Mouse (Mus musculus) intestine, embryonic 14.5 days (tissue): ENCODE measurements around the gene Tmem86b. TPM values are rescaled to one million over a fixed set of nuclear protein-coding genes. Genes with fewer than 3 reads are reported as not detected.

Source experiments
- ATAC-seq: fragments of 200-750 bp; cut with Nextera tagmentation; replicated peaks from 2 replicates; pipeline ENCODE4 v1.8.0; 2017; ENCODE audit warnings: low read depth, moderate number of reproducible peaks, moderate TSS enrichment, moderate library complexity; ENCODE audit not compliant: low FRiP score, low TSS enrichment
- DNase-seq: peaks from one replicate; pipeline ENCODE4 v3.0.0-alpha.2; 2018; ENCODE audit warnings: low spot score
- H3K27ac ChIP-seq: fragments of 300-500 bp; sonication (generic); 2 replicates; pipeline ENCODE4 v1.5.1; 2014; ENCODE audit warnings: low read depth, mild to moderate bottlenecking, control low read depth
- H3K27me3 ChIP-seq: fragments of 300-500 bp; sonication (generic); replicated peaks from 2 replicates; pipeline ENCODE4 v1.6.1; 2014; ENCODE audit warnings: low read length, control low read depth; ENCODE audit not compliant: control insufficient read depth, insufficient read depth
- H3K36me3 ChIP-seq: fragments of 300-500 bp; sonication (generic); 2 replicates; pipeline ENCODE4 v1.6.1; 2014; ENCODE audit warnings: low read length, control low read depth; ENCODE audit not compliant: control insufficient read depth, insufficient read depth
- H3K4me1 ChIP-seq: fragments of 300-500 bp; sonication (generic); replicated peaks from 2 replicates; pipeline ENCODE4 v1.6.1; 2014; ENCODE audit warnings: low read length, control low read depth, mixed read lengths; ENCODE audit not compliant: control insufficient read depth, insufficient read depth
- H3K4me2 ChIP-seq: fragments of 300-500 bp; sonication (generic); 2 replicates; pipeline ENCODE4 v1.6.1; 2014; ENCODE audit warnings: low read length
- H3K4me3 ChIP-seq: fragments of 300-500 bp; sonication (generic); 2 replicates; pipeline ENCODE4 v1.5.1; 2014; ENCODE audit warnings: low read depth, low read length, control low read depth, mixed read lengths
- H3K9ac ChIP-seq: fragments of 300-500 bp; sonication (generic); 2 replicates; pipeline ENCODE4 v1.6.1; 2014; ENCODE audit warnings: mild to moderate bottlenecking, low read length
- H3K9me3 ChIP-seq: fragments of 300-500 bp; sonication (generic); 2 replicates; pipeline ENCODE4 v1.6.1; 2016; ENCODE audit warnings: low read length, control low read depth; ENCODE audit not compliant: control insufficient read depth
- WGBS: fragments of 180-500 bp; shearing (Covaris S2); extraction: QIAGEN DNeasy Blood & Tissue Kit; methylation state at CpG from one replicate; pipeline ENCODE4 v1.1.7; 2014; 5-methylcytosine and 5-hydroxymethylcytosine counted together
- polyA plus RNA-seq: library from polyadenylated mRNA; unstranded; fragments of >200 nt; fragmentation: Nextera tagmentation; extraction: Ambion mirVana; gene quantifications from 2 replicates; pipeline ENCODE4 v1.2.1, GENCODE M21; 2014

The Tmem86b gene
- polyA plus RNA-seq, 1 experiment from 2014 or later: 2.5 TPM

- Histone ChIP-seq H3K36me3 (no peaks in the 10 kb centered on the region), H3K9me3 (no peaks in the 10 kb centered on the region), H3K4me2 (no peak overlapping the region), H3K9ac (no peak overlapping the region), H3K4me1 (no peaks in the 10 kb centered on the region), H3K27me3 (no peaks in the 10 kb centered on the region), H3K27ac (no peak overlapping the region), H3K4me3 (no peak overlapping the region)
- WGBS: 29% methylated on average over 1 of the region's 1 CpGs
- DNase-seq: peak; percentile 87
- no peak for ATAC-seq
Observed at GRCm38 (mm10) chr7:4619979-4620378, 11.2 kb downstream of the Tmem86b start.

GRCm38 (mm10) chr7:4613740-4614403 lies 17.4 kb downstream of the Tmem86b start:
- DNase-seq (no peak), ATAC-seq (no peak)
- H3K9ac ChIP-seq: no peak overlapping the region
- no peak overlapping the region for H3K4me3 ChIP-seq
- 77% methylated on average over 14 of the region's 14 CpGs for WGBS
- no peaks in the 10 kb centered on the region for H3K9me3 ChIP-seq
- H3K36me3 ChIP-seq: no peaks in the 10 kb centered on the region
- no peak overlapping the region for H3K4me2 ChIP-seq
- no peak overlapping the region for H3K27ac ChIP-seq
- no peaks in the 10 kb centered on the region for H3K4me1 ChIP-seq
- no peaks in the 10 kb centered on the region for H3K27me3 ChIP-seq

GRCm38 (mm10) chr7:4612956-4613355 lies 18.3 kb downstream of the Tmem86b start:
- 75% methylated on average over 1 of the region's 1 CpGs for WGBS
- DNase-seq: no peak
- no peaks in the 10 kb centered on the region for H3K9me3 ChIP-seq
- H3K4me3 ChIP-seq: no peak overlapping the region
- no peaks in the 10 kb centered on the region for H3K27me3 ChIP-seq
- H3K9ac ChIP-seq: no peak overlapping the region
- no peaks in the 10 kb centered on the region for H3K36me3 ChIP-seq
- no peaks in the 10 kb centered on the region for H3K4me1 ChIP-seq
- H3K27ac ChIP-seq: no peak overlapping the region
- H3K4me2 ChIP-seq: no peak overlapping the region
- ATAC-seq: no peak

DNA sequence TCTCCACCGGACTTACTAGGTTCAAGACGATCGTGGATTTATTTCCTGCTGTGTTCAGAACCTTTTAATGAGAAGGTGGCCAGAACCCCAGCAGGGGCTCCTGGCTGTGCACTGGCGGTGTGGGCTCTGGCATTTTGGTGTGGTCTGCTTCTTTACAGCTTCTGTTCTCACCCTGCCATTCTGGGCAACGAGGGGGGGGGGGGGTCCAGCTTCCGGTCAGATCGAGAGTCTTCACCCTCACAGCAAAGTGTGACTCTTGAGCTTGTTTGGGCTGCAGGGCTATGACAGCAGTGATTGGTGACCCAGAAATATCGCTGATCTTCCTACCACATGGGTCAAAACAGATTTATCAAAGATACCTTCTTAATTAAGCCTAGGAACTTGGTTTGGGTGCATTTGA lies 18.8 kb downstream of the Tmem86b start:
- Histone ChIP-seq H3K36me3 (no peaks in the 10 kb centered on the region), H3K27ac (no peak overlapping the region), H3K9me3 (no peaks in the 10 kb centered on the region), H3K4me3 (no peak overlapping the region), H3K9ac (no peak overlapping the region), H3K4me1 (no peaks in the 10 kb centered on the region), H3K27me3 (no peaks in the 10 kb centered on the region), H3K4me2 (no peak overlapping the region)
- 66% methylated on average over 8 of the region's 8 CpGs for WGBS
- DNase-seq (no peak), ATAC-seq (no peak)

DNA sequence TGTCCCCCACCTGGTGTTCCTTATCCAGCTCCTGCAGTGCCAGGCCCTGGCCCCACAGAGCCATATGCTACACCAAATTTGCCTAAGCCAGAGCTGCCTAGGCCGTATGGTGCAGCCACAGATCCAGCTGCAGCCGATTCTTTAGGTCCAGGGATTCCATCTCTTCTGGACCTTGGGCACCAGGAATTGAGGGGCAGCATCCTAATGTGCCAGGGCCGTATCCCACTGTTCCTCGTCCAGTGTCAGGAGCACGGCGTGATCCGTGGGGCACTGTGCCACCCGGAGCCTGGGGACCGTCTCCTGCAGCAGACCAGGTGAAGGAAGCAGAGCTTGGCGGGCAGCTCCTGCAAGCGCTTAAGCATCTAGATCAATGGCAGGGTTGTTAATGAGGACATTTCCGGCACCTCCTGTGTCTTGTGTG lies 19.3 kb downstream of the Tmem86b start:
- WGBS: 84% methylated on average over 12 of the region's 12 CpGs
- Histone ChIP-seq H3K4me2 (no peak overlapping the region), H3K4me1 (no peaks in the 10 kb centered on the region), H3K9me3 (no peaks in the 10 kb centered on the region), H3K9ac (no peak overlapping the region), H3K27ac (no peak overlapping the region), H3K36me3 (no peaks in the 10 kb centered on the region), H3K4me3 (no peak overlapping the region), H3K27me3 (no peaks in the 10 kb centered on the region)
- no peak for ATAC-seq
- DNase-seq: no peak

GRCm38 (mm10) chr7:4611511-4611910 lies 19.7 kb downstream of the Tmem86b start:
- H3K9ac ChIP-seq: no peak overlapping the region
- WGBS: 87% methylated on average over 12 of the region's 12 CpGs
- no peaks in the 10 kb centered on the region for H3K27me3 ChIP-seq
- no peak overlapping the region for H3K4me3 ChIP-seq
- H3K36me3 ChIP-seq: no peaks in the 10 kb centered on the region
- H3K9me3 ChIP-seq: no peaks in the 10 kb centered on the region
- DNase-seq (no peak), ATAC-seq (no peak)
- H3K4me1 ChIP-seq: no peaks in the 10 kb centered on the region
- H3K27ac ChIP-seq: no peak overlapping the region
- no peak overlapping the region for H3K4me2 ChIP-seq

- H3K4me3 ChIP-seq: no peak overlapping the region
- no peaks in the 10 kb centered on the region for H3K27me3 ChIP-seq
- no peaks in the 10 kb centered on the region for H3K9me3 ChIP-seq
- ATAC-seq: 0 out of 2 replicates have a peak, but pooled peaks have one; percentile 32
- DNase-seq: no peak
- WGBS: 57% methylated on average over 5 of the region's 5 CpGs
- no peak overlapping the region for H3K9ac ChIP-seq
- H3K4me2 ChIP-seq: no peak overlapping the region
- H3K36me3 ChIP-seq: no peaks in the 10 kb centered on the region
- H3K4me1 ChIP-seq: no peaks in the 10 kb centered on the region
- no peak overlapping the region for H3K27ac ChIP-seq
Observed at GRCm38 (mm10) chr7:4608002-4608401, 23.2 kb downstream of the Tmem86b start.

DNA sequence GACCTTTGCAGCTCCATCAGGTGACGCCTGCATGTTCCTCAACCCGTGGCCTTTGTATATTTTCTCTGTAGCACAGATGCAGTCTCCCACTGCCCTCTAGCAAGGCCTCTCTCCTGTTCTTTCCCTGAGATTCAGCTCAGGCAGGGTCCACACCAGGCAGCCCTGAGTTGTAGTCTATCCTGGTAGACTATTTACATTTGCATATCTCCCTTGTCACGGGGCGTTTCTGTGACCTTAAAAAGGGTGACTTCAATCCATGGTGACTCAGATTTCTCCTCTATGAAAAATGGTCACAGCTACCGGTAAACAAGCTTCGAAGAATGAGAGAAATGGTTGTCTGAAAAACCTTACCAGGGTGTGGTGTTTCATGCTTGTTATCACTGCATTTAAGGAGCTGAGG lies 27.3 kb downstream of the Tmem86b start, which contains the start of gene Ptprh:
Ptprh (minus strand) TSS at position 169 of the 400 bp plus-strand sequence.
- H3K4me2 ChIP-seq: no peak within 1 kb of the TSS
- no peak within 1 kb of the TSS for H3K9ac ChIP-seq
- H3K9me3 ChIP-seq: no peaks in the 10 kb centered on the region
- 70% methylated on average over 6 of the region's 6 CpGs for WGBS
- H3K27ac ChIP-seq: no peak within 1 kb of the TSS
- no peak within 1 kb of the TSS for H3K4me3 ChIP-seq
- no peaks in the 10 kb centered on the region for H3K36me3 ChIP-seq
- no peak for DNase-seq
- no peaks in the 10 kb centered on the region for H3K4me1 ChIP-seq
- no peaks in the 10 kb centered on the region for H3K27me3 ChIP-seq
- no peak for ATAC-seq

DNA sequence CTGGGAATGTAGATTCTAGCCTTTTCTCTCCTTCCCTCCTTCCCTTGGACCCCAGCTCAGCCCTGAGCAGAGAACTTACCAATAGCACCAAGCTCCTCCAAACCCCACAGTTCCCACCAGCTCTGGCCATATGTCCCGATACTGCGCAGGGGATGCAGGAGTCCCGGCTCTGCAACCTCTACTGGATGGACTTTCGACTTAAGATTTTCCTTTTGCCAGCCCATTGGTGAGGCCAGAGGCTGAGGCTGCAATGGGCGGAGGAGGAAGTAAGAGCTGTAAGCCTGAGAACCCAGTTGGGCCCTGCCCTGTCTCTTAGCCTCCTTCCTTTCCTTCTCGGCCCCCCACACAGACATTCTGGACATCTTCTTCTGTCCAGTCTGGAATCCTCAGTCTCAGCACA lies 28.3 kb downstream of the Tmem86b start:
- Histone ChIP-seq H3K9ac (no peak overlapping the region), H3K4me3 (no peak overlapping the region), H3K36me3 (no peaks in the 10 kb centered on the region), H3K4me2 (no peak overlapping the region), H3K27ac (no peak overlapping the region), H3K9me3 (no peaks in the 10 kb centered on the region), H3K27me3 (no peaks in the 10 kb centered on the region), H3K4me1 (no peaks in the 10 kb centered on the region)
- WGBS: 89% methylated on average over 6 of the region's 6 CpGs
- DNase-seq: no peak
- ATAC-seq: no peak
